Mouse (Mus musculus) liver, embryonic 14.5 days (tissue): Measurements from ENCODE around the gene Kcnq4. TPM values are rescaled to one million over a fixed set of nuclear protein-coding genes. Genes with fewer than 3 reads are reported as not detected.

ENCODE experiments used
- ATAC-seq: fragments of 200-750 bp; cut with Nextera tagmentation; 2 replicates; pipeline ENCODE4 v1.8.0; 2017; ENCODE audit warnings: moderate number of reproducible peaks, mild to moderate bottlenecking, moderate library complexity; ENCODE audit not compliant: insufficient read depth
- DNase-seq, 3 experiments: peaks; one replicate each; pipeline ENCODE4 v3.0.0-alpha.2; 2012 to 2013; ENCODE audit warnings: low read depth in 3 of 3, low spot score in 3 of 3
- H3K27ac ChIP-seq: fragments of 300-500 bp; sonication (generic); 2 replicates; pipeline ENCODE4 v1.5.1; 2014; ENCODE audit warnings: moderate library complexity, mild to moderate bottlenecking, control low read depth, inconsistent platforms
- H3K27me3 ChIP-seq: fragments of 300-500 bp; sonication (generic); 2 replicates; pipeline ENCODE4 v1.6.1; 2014; ENCODE audit warnings: mild to moderate bottlenecking, low read length, moderate library complexity; ENCODE audit not compliant: control insufficient read depth, insufficient read depth
- H3K36me3 ChIP-seq: fragments of 300-500 bp; sonication (generic); replicated peaks from 2 replicates; pipeline ENCODE4 v1.6.1; 2014; ENCODE audit warnings: low read depth; ENCODE audit not compliant: control insufficient read depth, insufficient read depth
- H3K4me1 ChIP-seq, 2 experiments: fragments of 200-500 bp in 1 of 2; fragments of 300-500 bp in 1 of 2; sonication (generic) in 1 of 2; replicated peaks; 2 replicates each; pipeline ENCODE4 v1.6.1; 2012 to 2014; ENCODE audit warnings: antibody characterized with exemption in 1 of 2, inconsistent platforms in 1 of 2, low read length in 1 of 2; ENCODE audit not compliant: control insufficient read depth in 2 of 2, insufficient read depth in 2 of 2
- H3K4me2 ChIP-seq: fragments of 300-500 bp; sonication (generic); 2 replicates; pipeline ENCODE4 v1.6.1; 2014; ENCODE audit warnings: low read depth, mild to moderate bottlenecking, control low read depth, moderate library complexity
- H3K4me3 ChIP-seq, 2 experiments: fragments of 200-500 bp in 1 of 2; fragments of 300-500 bp in 1 of 2; sonication (generic) in 1 of 2; 2 replicates each; pipeline ENCODE4 v1.5.1; 2012 to 2014; ENCODE audit warnings: low read depth in 2 of 2, low read length in 2 of 2, mild to moderate bottlenecking in 2 of 2, control low read depth in 1 of 2, inconsistent platforms in 1 of 2, moderate library complexity in 1 of 2; ENCODE audit not compliant: insufficient read depth in 1 of 2
- H3K9ac ChIP-seq: fragments of 300-500 bp; sonication (generic); replicated peaks from 2 replicates; pipeline ENCODE4 v1.6.1; 2014; ENCODE audit warnings: mild to moderate bottlenecking, control low read depth, moderate library complexity
- H3K9me3 ChIP-seq: fragments of 300-500 bp; sonication (generic); 2 replicates; pipeline ENCODE4 v1.6.1; 2016; ENCODE audit warnings: low read length, mixed read lengths; ENCODE audit not compliant: control insufficient read depth
- CTCF ChIP-seq: IDR thresholded peaks from 2 replicates; pipeline ENCODE4 v1.5.1; 2016; ENCODE audit warnings: antibody characterized with exemption, low read depth, control low read depth
- EP300 ChIP-seq: IDR thresholded peaks from 2 replicates; pipeline ENCODE4 v1.6.1; 2016; ENCODE audit warnings: antibody characterized with exemption, low read depth
- WGBS: fragments of 180-500 bp; shearing (Covaris S2); extraction: QIAGEN DNeasy Blood & Tissue Kit; methylation state at CpG from one replicate; pipeline ENCODE4 v1.1.7; 2014; ENCODE audit not compliant: insufficient replicate concordance; 5-methylcytosine and 5-hydroxymethylcytosine counted together
- microRNA counts: library from miRNA; unstranded; fragments of <30 nt; microRNA quantifications from one replicate; lab custom pipeline; 2016
- microRNA-seq: library from miRNA; unstranded; fragments of <30 nt; microRNA quantifications from one replicate; pipeline ENCODE4, GENCODE M21; 2016
- polyA plus RNA-seq, 2 experiments: library from polyadenylated mRNA; depleted of rRNA in 1 of 2; stranded (reverse) in 1 of 2; unstranded in 1 of 2; fragments of >200 nt; fragmentation: Nextera tagmentation in 1 of 2; extraction: Ambion mirVana in 1 of 2; gene quantifications; 2 replicates each; pipeline versions ENCODE4 v1.2.1 to v1.2.3; 2012 to 2014

Gene Kcnq4
- polyA plus RNA-seq, 2 experiments = 0.06 to 0.08 TPM

GRCm38 (mm10) chr4:120650208-120650592 is 98.2 kb downstream of the Kcnq4 start:
- Histone ChIP-seq H3K27me3 (peaks cover 28% of the 10 kb centered on the region), H3K27ac (no peak overlapping the region), H3K4me2 (peak overlapping the region; percentile 95), H3K9me3 (no peaks in the 10 kb centered on the region), H3K4me3 (peak overlapping the region in 1 of 2 experiments; percentile 60; a peak in 2 of 4 replicates), H3K36me3 (no peaks in the 10 kb centered on the region), H3K9ac (peak overlapping the region; percentile 72; the same call in 1 of the 2 replicates), H3K4me1 (peaks cover 6 to 16% of the 10 kb centered on the region in 2 experiments; a peak in 3 of 4 replicates)
- WGBS = 19% methylated on average over 7 of the region's 7 CpGs
- DNase-seq = no peak
- TF ChIP-seq CTCF (no peak), EP300 (no peak)
- no peak for ATAC-seq

DNA sequence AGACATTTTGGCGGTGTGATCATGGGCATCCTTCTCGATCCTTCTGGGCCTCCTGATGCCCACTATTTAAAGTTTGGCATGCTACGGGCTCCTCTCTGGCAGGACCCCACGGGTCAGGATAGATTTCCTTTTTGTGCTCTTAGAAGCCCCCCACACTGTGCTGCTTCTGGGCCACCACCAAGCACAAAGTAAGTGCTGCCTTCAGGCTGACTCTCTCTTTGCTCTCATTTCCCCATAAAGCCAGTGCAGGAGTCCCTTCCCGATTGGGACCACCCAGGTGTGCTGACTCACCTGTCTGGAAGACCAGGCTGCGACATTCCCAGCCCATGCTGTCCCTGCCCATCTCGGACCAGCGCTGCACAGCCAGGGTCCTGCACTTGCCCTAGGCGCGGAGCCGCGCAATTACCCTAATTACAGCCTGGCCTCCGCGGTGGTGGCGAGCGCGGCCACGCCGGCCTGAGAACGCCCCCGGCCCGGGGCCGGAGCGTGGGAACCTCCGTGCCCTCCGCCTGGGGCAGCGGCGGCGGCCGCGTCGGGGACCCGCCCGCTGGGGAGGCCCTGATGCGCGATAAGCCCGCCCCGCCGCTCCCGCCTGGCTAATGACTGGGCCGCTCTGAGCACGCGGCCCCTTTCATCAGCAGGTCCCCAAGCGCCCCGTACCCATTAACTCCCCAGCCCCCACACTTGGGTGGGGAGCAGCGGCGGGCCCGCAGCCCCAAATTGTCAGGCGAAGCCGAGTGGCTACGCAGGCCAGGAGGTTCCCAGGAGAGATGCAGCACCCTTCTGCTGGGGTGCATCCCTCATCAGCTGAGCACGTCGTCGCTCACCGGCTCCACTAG is 98.8 kb downstream of the Kcnq4 start:
- Histone ChIP-seq H3K36me3 (no peaks in the 10 kb centered on the region), H3K27ac (no peak overlapping the region), H3K4me2 (peak overlapping the region; percentile 95), H3K4me1 (peaks cover 6 to 16% of the 10 kb centered on the region in 2 experiments; a peak in 3 of 4 replicates), H3K4me3 (peak overlapping the region; percentile 58 to 60), H3K9ac (peak overlapping the region; percentile 72), H3K9me3 (no peaks in the 10 kb centered on the region), H3K27me3 (peaks cover 28% of the 10 kb centered on the region)
- no peak for TF ChIP-seq CTCF
- no peak for TF ChIP-seq EP300
- ATAC-seq (peak; percentile 89), DNase-seq (peak in 1 of 3 experiments; percentile 22)
- 4% methylated on average over 55 of the region's 55 CpGs for WGBS

MicroRNAs within 50 kb of the gene (microRNA counts, 519-probe panel; counts per million panel counts)
- microRNA mmu-miR-30e (lab: Ali Mortazavi, UCI) = 4,669 counts per million, percentile 21 among the panel's probes with 10 or more counts

Small RNAs within 50 kb of the gene (microRNA-seq; reads per million reads assigned to microRNA genes)
- 166 reads per million, percentile 53 among the genes with 10 or more reads in this experiment for gene Mir30c-1
- gene Mir30e = not detected
- not detected for gene Mir30f

Other genes with a start within 250 kb of the Kcnq4 start
- not detected in 2 replicates for gene Slfnl1, start 216.4 kb downstream of the Kcnq4 start, polyA plus RNA-seq (2012; rRNA removed)
- not detected in 2 replicates for gene Slfnl1, start 216.4 kb downstream of the Kcnq4 start, polyA plus RNA-seq (2014; fragmentation: Nextera tagmentation; extraction: Ambion mirVana)
- gene Ctps, start 178.3 kb downstream of the Kcnq4 start, polyA plus RNA-seq (2012; rRNA removed) = 13.4 and 18.9 TPM in 2 replicates
- 32.9 and 36.0 TPM in 2 replicates for gene Ctps, start 178.3 kb downstream of the Kcnq4 start, polyA plus RNA-seq (2014; fragmentation: Nextera tagmentation; extraction: Ambion mirVana)
- not detected in 2 replicates for gene Gm8439, start 159.9 kb downstream of the Kcnq4 start, polyA plus RNA-seq (2012; rRNA removed)
- not detected in 2 replicates for gene Gm8439, start 159.9 kb downstream of the Kcnq4 start, polyA plus RNA-seq (2014; fragmentation: Nextera tagmentation; extraction: Ambion mirVana)
- gene Cited4, start 82.0 kb downstream of the Kcnq4 start, polyA plus RNA-seq (2012; rRNA removed) = 79.1 and 109 TPM in 2 replicates
- 76.6 and 95.2 TPM in 2 replicates for gene Cited4, start 82.0 kb downstream of the Kcnq4 start, polyA plus RNA-seq (2014; fragmentation: Nextera tagmentation; extraction: Ambion mirVana)
- gene Nfyc, start 83.0 kb upstream of the Kcnq4 start, polyA plus RNA-seq (2012; rRNA removed) = 53.3 and 58.2 TPM in 2 replicates
- gene Nfyc, start 83.0 kb upstream of the Kcnq4 start, polyA plus RNA-seq (2014; fragmentation: Nextera tagmentation; extraction: Ambion mirVana) = 50.6 and 50.7 TPM in 2 replicates
- 0.19 and 0.25 TPM in 2 replicates for gene Rims3, start 106.2 kb upstream of the Kcnq4 start, polyA plus RNA-seq (2012; rRNA removed)
- gene Rims3, start 106.2 kb upstream of the Kcnq4 start, polyA plus RNA-seq (2014; fragmentation: Nextera tagmentation; extraction: Ambion mirVana) = 0.09 and 0.15 TPM in 2 replicates
- 3.4 and 7.2 TPM in 2 replicates for gene Exo5, start 176.4 kb upstream of the Kcnq4 start, polyA plus RNA-seq (2012; rRNA removed)
- gene Exo5, start 176.4 kb upstream of the Kcnq4 start, polyA plus RNA-seq (2014; fragmentation: Nextera tagmentation; extraction: Ambion mirVana) = 5.3 and 5.8 TPM in 2 replicates
- 1.0 and 1.1 TPM in 2 replicates for gene Zfp69, start 203.1 kb upstream of the Kcnq4 start, polyA plus RNA-seq (2012; rRNA removed)
- gene Zfp69, start 203.1 kb upstream of the Kcnq4 start, polyA plus RNA-seq (2014; fragmentation: Nextera tagmentation; extraction: Ambion mirVana) = 1.2 and 1.3 TPM in 2 replicates